Mouse (Mus musculus): ENCODE measurements around the gene Gpr18. TPM values are rescaled to one million over a fixed set of nuclear protein-coding genes. Genes with fewer than 3 reads are reported as not detected.

The Gpr18 gene
- total RNA-seq, 1 experiment from 2014 or later, result 31.4 TPM

GRCm38 (mm10) chr14:121951399-121952045 lies 35.9 kb upstream of the Gpr18 start:
- ATAC-seq (replicated peaks; ENCODE audit: insufficient number of reproducible peaks, low FRiP score, low TSS enrichment, poor library complexity, severe bottlenecking), result no peak

- peak; percentile 44; the same call in 1 of the 2 replicates for ATAC-seq (replicated peaks; ENCODE audit: insufficient number of reproducible peaks, low FRiP score, low TSS enrichment, poor library complexity, severe bottlenecking)
Measured at GRCm38 (mm10) chr14:121949897-121950296, 34.3 kb upstream of the Gpr18 start.

- ATAC-seq (replicated peaks; ENCODE audit: insufficient number of reproducible peaks, low FRiP score, low TSS enrichment, poor library complexity, severe bottlenecking), result no peak
Measured at GRCm38 (mm10) chr14:121949436-121949835, 33.9 kb upstream of the Gpr18 start.

GRCm38 (mm10) chr14:121947966-121948365 lies 32.4 kb upstream of the Gpr18 start:
- ATAC-seq (replicated peaks; ENCODE audit: insufficient number of reproducible peaks, low FRiP score, low TSS enrichment, poor library complexity, severe bottlenecking), result no peak

- no peak for ATAC-seq (replicated peaks; ENCODE audit: insufficient number of reproducible peaks, low FRiP score, low TSS enrichment, poor library complexity, severe bottlenecking)
Measured at GRCm38 (mm10) chr14:121947201-121947760, 31.7 kb upstream of the Gpr18 start.

- no peak for ATAC-seq (replicated peaks; ENCODE audit: insufficient number of reproducible peaks, low FRiP score, low TSS enrichment, poor library complexity, severe bottlenecking)
Measured at GRCm38 (mm10) chr14:121946728-121947127, 31.1 kb upstream of the Gpr18 start.

GRCm38 (mm10) chr14:121946131-121946530 lies 30.6 kb upstream of the Gpr18 start:
- no peak for ATAC-seq (replicated peaks; ENCODE audit: insufficient number of reproducible peaks, low FRiP score, low TSS enrichment, poor library complexity, severe bottlenecking)

GRCm38 (mm10) chr14:121939582-121939981 lies 24.0 kb upstream of the Gpr18 start:
- no peak for ATAC-seq (replicated peaks; ENCODE audit: insufficient number of reproducible peaks, low FRiP score, low TSS enrichment, poor library complexity, severe bottlenecking)

GRCm38 (mm10) chr14:121938256-121939191 lies 22.9 kb upstream of the Gpr18 start:
- peak; percentile 74 for ATAC-seq (replicated peaks; ENCODE audit: insufficient number of reproducible peaks, low FRiP score, low TSS enrichment, poor library complexity, severe bottlenecking)

GRCm38 (mm10) chr14:121937601-121938255 lies 22.1 kb upstream of the Gpr18 start:
- ATAC-seq (replicated peaks; ENCODE audit: insufficient number of reproducible peaks, low FRiP score, low TSS enrichment, poor library complexity, severe bottlenecking), result peak; percentile 19; the same call in 1 of the 2 replicates

- ATAC-seq (replicated peaks; ENCODE audit: insufficient number of reproducible peaks, low FRiP score, low TSS enrichment, poor library complexity, severe bottlenecking), result no peak
Measured at GRCm38 (mm10) chr14:121936856-121937255, 21.3 kb upstream of the Gpr18 start.

- ATAC-seq (replicated peaks; ENCODE audit: insufficient number of reproducible peaks, low FRiP score, low TSS enrichment, poor library complexity, severe bottlenecking), result no peak
Measured at GRCm38 (mm10) chr14:121936356-121936755, 20.8 kb upstream of the Gpr18 start.

GRCm38 (mm10) chr14:121934597-121934946 lies 19.0 kb upstream of the Gpr18 start:
- ATAC-seq (replicated peaks; ENCODE audit: insufficient number of reproducible peaks, low FRiP score, low TSS enrichment, poor library complexity, severe bottlenecking), result 0 out of 2 replicates have a peak, but pooled peaks have one; percentile 23

- ATAC-seq (replicated peaks; ENCODE audit: insufficient number of reproducible peaks, low FRiP score, low TSS enrichment, poor library complexity, severe bottlenecking), result no peak
Measured at GRCm38 (mm10) chr14:121933906-121934596, 18.5 kb upstream of the Gpr18 start.

- no peak for ATAC-seq (replicated peaks; ENCODE audit: insufficient number of reproducible peaks, low FRiP score, low TSS enrichment, poor library complexity, severe bottlenecking)
Measured at GRCm38 (mm10) chr14:121932180-121932579, 16.6 kb upstream of the Gpr18 start.

- ATAC-seq (replicated peaks; ENCODE audit: insufficient number of reproducible peaks, low FRiP score, low TSS enrichment, poor library complexity, severe bottlenecking), result no peak
Measured at GRCm38 (mm10) chr14:121931594-121931993, 16.0 kb upstream of the Gpr18 start.

- ATAC-seq (replicated peaks; ENCODE audit: insufficient number of reproducible peaks, low FRiP score, low TSS enrichment, poor library complexity, severe bottlenecking), result no peak
Measured at GRCm38 (mm10) chr14:121930731-121931383, 15.3 kb upstream of the Gpr18 start.

All from monocyte, adult 5-6 weeks (primary cell).